Mouse (Mus musculus): Measurements from ENCODE around the gene Adam19. TPM values are rescaled to one million over a fixed set of nuclear protein-coding genes. Genes with fewer than 3 reads are reported as not detected.

Gene Adam19
- polyA plus RNA-seq, 1 experiment: 14.0 TPM

GRCm38 (mm10) chr11:46073061-46073849, 17.5 kb downstream of the Adam19 start:
- Histone ChIP-seq H3K4me3 (ENCODE audit: insufficient read depth, poor library complexity, severe bottlenecking) (no peak overlapping the region), H3K79me2 (ENCODE audit: control insufficient read depth, insufficient read depth) (no peaks in the 10 kb centered on the region), H3K27me3 (ENCODE audit: control insufficient read depth, insufficient read depth, insufficient read length) (no peaks in the 10 kb centered on the region), H3K79me3 (ENCODE audit: low read depth) (no peaks in the 10 kb centered on the region), H3K36me3 (ENCODE audit: control insufficient read depth, insufficient read depth) (peaks cover 9% of the 10 kb centered on the region), H3ac (ENCODE audit: control insufficient read depth, insufficient read length, low read depth) (no peak overlapping the region)
- TF ChIP-seq USF1 (IDR thresholded peaks at IDR 0.05; ENCODE audit: low read depth) (no peak), MYOG (IDR thresholded peaks at IDR 0.05; ENCODE audit: control insufficient read depth, extremely low read depth, insufficient read length) (no peak), FOSL1 (IDR thresholded peaks at IDR 0.05; ENCODE audit: insufficient read depth, low read length, poor library complexity, severe bottlenecking) (peak; percentile 6), MYOD1 (IDR thresholded peaks at IDR 0.05; ENCODE audit: control insufficient read depth, insufficient read length, low read depth) (peak; percentile 40), CEBPB (IDR thresholded peaks at IDR 0.05; ENCODE audit: low read depth) (peak; percentile 84), CTCF (IDR thresholded peaks at IDR 0.05; ENCODE audit: control insufficient read depth, insufficient read depth, insufficient read length) (no peak), MAX (IDR thresholded peaks at IDR 0.05) (peak; percentile 76)

GRCm38 (mm10) chr11:46073850-46074688, 18.3 kb downstream of the Adam19 start:
- H3K79me3 ChIP-seq (ENCODE audit: low read depth): no peaks in the 10 kb centered on the region
- peaks cover 13% of the 10 kb centered on the region for H3K36me3 ChIP-seq (ENCODE audit: control insufficient read depth, insufficient read depth)
- no peak overlapping the region for H3ac ChIP-seq (ENCODE audit: control insufficient read depth, insufficient read length, low read depth)
- H3K27me3 ChIP-seq (ENCODE audit: control insufficient read depth, insufficient read depth, insufficient read length): no peaks in the 10 kb centered on the region
- H3K79me2 ChIP-seq (ENCODE audit: control insufficient read depth, insufficient read depth): no peaks in the 10 kb centered on the region
- H3K4me3 ChIP-seq (ENCODE audit: insufficient read depth, poor library complexity, severe bottlenecking): no peak overlapping the region
- TF ChIP-seq MYOG (IDR thresholded peaks at IDR 0.05; ENCODE audit: control insufficient read depth, extremely low read depth, insufficient read length) (no peak), MAX (IDR thresholded peaks at IDR 0.05) (no peak)

GRCm38 (mm10) chr11:46075507-46075906, 19.7 kb downstream of the Adam19 start:
- H3K4me3 ChIP-seq (ENCODE audit: insufficient read depth, poor library complexity, severe bottlenecking): no peak overlapping the region
- no peaks in the 10 kb centered on the region for H3K79me2 ChIP-seq (ENCODE audit: control insufficient read depth, insufficient read depth)
- TF ChIP-seq MAX (IDR thresholded peaks at IDR 0.05) (no peak), CEBPB (IDR thresholded peaks at IDR 0.05; ENCODE audit: low read depth) (no peak), CTCF (IDR thresholded peaks at IDR 0.05; ENCODE audit: control insufficient read depth, insufficient read depth, insufficient read length) (no peak), MYOG (IDR thresholded peaks at IDR 0.05; ENCODE audit: control insufficient read depth, extremely low read depth, insufficient read length) (no peak), MYOD1 (IDR thresholded peaks at IDR 0.05; ENCODE audit: control insufficient read depth, insufficient read length, low read depth) (no peak), FOSL1 (IDR thresholded peaks at IDR 0.05; ENCODE audit: insufficient read depth, low read length, poor library complexity, severe bottlenecking) (no peak), USF1 (IDR thresholded peaks at IDR 0.05; ENCODE audit: low read depth) (no peak)
- no peaks in the 10 kb centered on the region for H3K27me3 ChIP-seq (ENCODE audit: control insufficient read depth, insufficient read depth, insufficient read length)
- no peak overlapping the region for H3ac ChIP-seq (ENCODE audit: control insufficient read depth, insufficient read length, low read depth)
- H3K79me3 ChIP-seq (ENCODE audit: low read depth): no peaks in the 10 kb centered on the region
- H3K36me3 ChIP-seq (ENCODE audit: control insufficient read depth, insufficient read depth): peaks cover 13% of the 10 kb centered on the region

DNA sequence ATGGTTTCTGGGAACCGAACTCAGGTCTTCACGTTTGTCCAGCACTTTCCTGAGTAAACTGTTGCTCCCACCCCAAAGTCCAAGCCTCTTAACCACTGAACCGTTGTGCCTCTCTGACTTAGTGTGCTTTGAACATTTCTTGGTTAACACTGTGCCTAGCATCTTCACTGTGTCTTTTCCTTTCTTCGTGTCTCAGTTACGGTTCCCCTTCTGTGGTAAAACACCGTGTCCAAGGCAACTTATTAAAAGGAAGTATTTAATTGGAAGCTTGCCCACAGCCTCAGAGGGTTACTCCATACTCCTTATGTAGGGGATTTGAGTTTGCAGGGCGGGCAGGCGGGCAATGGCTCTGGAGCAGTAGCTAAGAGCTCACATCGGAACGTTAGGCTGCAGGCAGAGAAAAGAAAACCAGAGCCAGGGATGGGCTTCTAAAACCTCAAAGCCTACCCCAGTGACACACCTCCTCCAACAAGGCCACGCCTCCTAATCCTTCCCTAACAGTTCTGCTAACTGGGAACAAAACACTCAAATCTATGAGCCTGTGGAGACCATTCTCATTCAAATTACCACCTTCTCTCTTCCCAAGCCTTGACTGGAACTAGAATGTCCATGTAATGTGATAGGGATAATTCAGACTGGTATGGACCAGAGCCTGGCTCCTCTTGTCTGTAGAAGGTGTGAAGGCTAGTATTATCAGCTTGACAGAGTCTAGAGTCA, 20.8 kb downstream of the Adam19 start:
- Histone ChIP-seq H3ac (ENCODE audit: control insufficient read depth, insufficient read length, low read depth) (no peak overlapping the region), H3K4me3 (ENCODE audit: insufficient read depth, poor library complexity, severe bottlenecking) (no peak overlapping the region), H3K79me2 (ENCODE audit: control insufficient read depth, insufficient read depth) (peaks cover 5% of the 10 kb centered on the region), H3K79me3 (ENCODE audit: low read depth) (no peaks in the 10 kb centered on the region), H3K36me3 (ENCODE audit: control insufficient read depth, insufficient read depth) (peaks cover 13% of the 10 kb centered on the region), H3K27me3 (ENCODE audit: control insufficient read depth, insufficient read depth, insufficient read length) (no peaks in the 10 kb centered on the region)
- TF ChIP-seq MAX (IDR thresholded peaks at IDR 0.05) (no peak), MYOD1 (IDR thresholded peaks at IDR 0.05; ENCODE audit: control insufficient read depth, insufficient read length, low read depth) (no peak), MYOG (IDR thresholded peaks at IDR 0.05; ENCODE audit: control insufficient read depth, extremely low read depth, insufficient read length) (no peak), FOSL1 (IDR thresholded peaks at IDR 0.05; ENCODE audit: insufficient read depth, low read length, poor library complexity, severe bottlenecking) (no peak), CEBPB (IDR thresholded peaks at IDR 0.05; ENCODE audit: low read depth) (no peak), CTCF (IDR thresholded peaks at IDR 0.05; ENCODE audit: control insufficient read depth, insufficient read depth, insufficient read length) (no peak), USF1 (IDR thresholded peaks at IDR 0.05; ENCODE audit: low read depth) (no peak)

- Histone ChIP-seq H3K27me3 (ENCODE audit: control insufficient read depth, insufficient read depth, insufficient read length) (no peaks in the 10 kb centered on the region), H3K36me3 (ENCODE audit: control insufficient read depth, insufficient read depth) (peaks cover 13% of the 10 kb centered on the region), H3K4me3 (ENCODE audit: insufficient read depth, poor library complexity, severe bottlenecking) (no peak overlapping the region), H3ac (ENCODE audit: control insufficient read depth, insufficient read length, low read depth) (no peak overlapping the region), H3K79me2 (ENCODE audit: control insufficient read depth, insufficient read depth) (peaks cover 11% of the 10 kb centered on the region), H3K79me3 (ENCODE audit: low read depth) (peaks cover under 1% of the 10 kb centered on the region)
- TF ChIP-seq CEBPB (IDR thresholded peaks at IDR 0.05; ENCODE audit: low read depth) (no peak), MYOG (IDR thresholded peaks at IDR 0.05; ENCODE audit: control insufficient read depth, extremely low read depth, insufficient read length) (no peak), FOSL1 (IDR thresholded peaks at IDR 0.05; ENCODE audit: insufficient read depth, low read length, poor library complexity, severe bottlenecking) (no peak), USF1 (IDR thresholded peaks at IDR 0.05; ENCODE audit: low read depth) (no peak), MYOD1 (IDR thresholded peaks at IDR 0.05; ENCODE audit: control insufficient read depth, insufficient read length, low read depth) (no peak), MAX (IDR thresholded peaks at IDR 0.05) (no peak), CTCF (IDR thresholded peaks at IDR 0.05; ENCODE audit: control insufficient read depth, insufficient read depth, insufficient read length) (no peak)
These were observed 21.5 kb downstream of the Adam19 start for GRCm38 (mm10) chr11:46077304-46077703.

Data from C2C12 (cell line).